Mouse (Mus musculus): ENCODE measurements at regions not wholly inside any gene's neighbourhood (a gene's known extent, or its start where the extent isn't known, plus 50 kb on each side); places are given as distances from the start of the nearest gene placed in this dataset.

DNA sequence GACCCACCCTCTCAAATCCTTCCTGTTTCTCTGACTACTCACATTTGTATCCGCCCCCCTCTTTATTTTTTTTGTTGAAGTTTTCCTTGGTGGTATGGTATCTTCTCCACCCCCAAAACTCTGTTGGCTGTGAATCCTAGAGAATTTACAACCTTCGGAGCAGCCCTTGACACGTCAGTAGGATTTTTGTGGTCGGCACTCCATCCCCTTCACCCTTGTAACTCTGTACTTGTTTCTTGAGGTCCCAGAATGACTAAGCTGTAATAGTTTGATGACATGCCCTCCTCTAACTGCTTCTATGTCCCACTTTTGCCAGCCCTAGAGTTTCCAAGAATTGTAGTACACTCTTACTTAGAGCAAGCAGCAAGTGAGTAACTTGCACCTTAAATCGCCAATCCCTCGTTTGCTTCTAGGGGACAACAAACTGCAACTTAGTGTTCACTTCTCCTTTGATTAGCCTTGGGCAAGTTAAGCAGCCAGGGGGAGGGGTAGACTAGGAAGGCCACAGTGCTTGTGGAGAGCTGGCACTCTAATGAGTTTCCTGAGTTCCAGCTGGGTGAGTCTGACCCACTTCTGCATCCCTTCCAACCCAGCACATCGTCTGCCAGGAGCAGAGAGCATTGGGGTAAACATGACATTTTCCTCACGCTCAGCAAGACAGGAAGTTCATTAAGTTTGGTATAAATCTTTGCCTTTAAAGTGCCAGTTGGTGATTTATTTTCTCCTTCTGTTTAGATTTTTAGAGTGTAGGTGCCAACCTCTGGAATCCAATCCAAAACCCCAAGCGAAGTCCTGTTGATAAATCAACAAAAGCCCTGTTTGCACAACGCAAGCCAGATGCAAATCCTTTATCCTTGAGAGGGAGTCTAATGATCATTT, 118.7 kb downstream of the Foxa2 start:
- DNase-seq (ENCODE audit: low read depth, low spot score) = peak; percentile 34

DNA sequence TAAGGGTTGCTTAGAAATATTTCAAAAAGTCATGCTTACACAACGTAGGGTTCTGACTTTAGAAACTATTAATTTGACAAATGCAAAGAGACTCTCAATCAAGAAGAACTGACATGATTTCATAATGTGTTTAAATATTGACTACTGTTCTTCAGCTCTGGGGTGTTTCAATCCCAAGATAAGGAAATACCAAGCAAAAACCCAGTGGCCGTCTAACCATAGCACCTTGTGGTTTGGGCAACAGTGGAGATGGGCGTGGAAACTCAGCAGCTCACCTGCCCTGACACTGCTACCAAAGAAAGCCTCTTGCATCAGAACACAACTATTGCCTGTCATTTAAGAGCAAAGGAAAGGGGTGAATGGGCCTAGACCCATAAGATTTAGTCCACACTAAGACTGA, 119.9 kb downstream of the Foxa2 start:
- no peak for DNase-seq (ENCODE audit: low read depth, low spot score)

DNA sequence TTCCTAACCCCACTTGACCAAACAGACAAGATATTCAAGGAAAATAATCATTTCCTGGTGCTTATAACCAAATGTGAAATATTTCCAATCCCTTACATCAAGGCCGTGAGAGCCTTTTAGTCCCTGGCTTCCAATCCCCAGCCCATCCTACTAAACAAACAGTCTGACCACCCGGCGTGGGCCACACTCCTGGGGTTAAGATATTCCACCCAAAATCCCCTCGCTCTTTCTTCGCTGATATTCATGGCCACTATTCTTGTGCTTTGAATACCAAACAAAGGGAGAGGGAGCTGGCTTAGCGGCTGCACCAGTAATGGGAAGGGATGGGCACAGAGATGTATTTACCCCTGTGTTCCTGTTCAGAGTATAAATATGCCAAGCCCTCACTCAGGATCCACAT, 139.4 kb downstream of the Foxa2 start:
- DNase-seq (ENCODE audit: low read depth, low spot score) = no peak

DNA sequence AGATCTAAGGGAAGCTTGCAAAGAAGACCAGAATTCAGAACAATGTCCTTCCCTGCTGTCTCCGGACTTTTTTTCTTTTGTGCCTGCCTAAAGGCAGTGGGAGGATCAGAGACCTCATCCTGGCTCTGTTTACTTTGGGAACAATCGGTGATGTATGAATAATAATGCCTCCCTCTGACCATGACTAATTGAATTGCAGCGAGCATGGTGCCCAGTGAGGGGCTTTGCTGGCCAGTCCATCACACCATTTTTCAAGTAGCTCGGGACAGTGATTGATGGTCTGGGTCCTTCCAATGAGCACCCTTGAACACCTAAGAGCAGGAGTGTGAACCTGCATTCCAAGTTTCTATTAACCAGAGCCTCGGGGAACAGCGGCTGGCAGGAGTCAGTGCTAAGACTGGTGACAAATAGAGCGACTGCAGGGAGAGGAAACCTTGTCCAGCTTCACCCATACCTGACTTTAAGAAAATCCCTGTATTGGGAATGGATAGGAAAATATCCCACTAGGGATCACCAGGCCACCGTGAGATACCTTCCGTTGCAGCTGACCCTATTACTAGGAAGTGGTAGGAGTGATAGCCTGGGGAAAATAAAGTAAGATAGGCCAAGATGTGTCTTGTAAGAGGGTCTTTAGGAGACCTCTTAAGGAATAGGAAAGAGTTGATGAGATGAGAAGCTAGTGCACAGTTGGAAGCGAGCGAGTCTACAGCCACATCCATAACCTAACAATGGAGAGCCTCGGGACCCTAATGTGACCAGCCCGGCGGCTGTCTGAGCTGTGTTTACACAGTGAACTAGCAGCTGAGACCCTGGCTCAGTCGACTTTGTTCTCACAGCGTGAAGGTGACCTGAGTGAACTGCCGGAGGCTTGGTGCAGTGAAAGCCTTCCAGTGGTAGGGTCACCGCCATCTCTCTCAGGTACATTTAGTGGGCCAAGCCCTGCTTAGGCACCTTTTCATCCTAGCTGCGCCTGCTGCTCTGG, 140.7 kb downstream of the Foxa2 start:
- no peak for DNase-seq (ENCODE audit: low read depth, low spot score)

DNA sequence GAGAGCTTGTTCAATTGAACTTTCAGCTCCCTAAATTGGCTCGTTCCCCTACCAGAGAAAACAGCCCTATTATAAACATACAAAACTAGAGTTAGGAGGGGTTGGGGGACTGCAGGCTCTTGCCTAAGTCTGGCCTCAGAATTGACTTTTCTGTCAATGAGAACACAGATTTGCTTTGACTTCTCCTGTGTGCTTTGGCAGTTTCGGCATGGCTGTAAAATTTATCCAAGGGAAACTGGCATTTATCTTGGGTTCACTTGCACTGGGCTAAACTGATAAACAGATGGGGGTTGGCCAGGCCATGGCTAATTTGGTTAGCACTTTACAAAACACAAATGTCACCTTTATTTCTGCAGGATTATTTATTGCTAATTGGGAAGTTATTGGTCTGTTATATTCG, 141.7 kb downstream of the Foxa2 start:
- no peak for DNase-seq (ENCODE audit: low read depth, low spot score)

DNA sequence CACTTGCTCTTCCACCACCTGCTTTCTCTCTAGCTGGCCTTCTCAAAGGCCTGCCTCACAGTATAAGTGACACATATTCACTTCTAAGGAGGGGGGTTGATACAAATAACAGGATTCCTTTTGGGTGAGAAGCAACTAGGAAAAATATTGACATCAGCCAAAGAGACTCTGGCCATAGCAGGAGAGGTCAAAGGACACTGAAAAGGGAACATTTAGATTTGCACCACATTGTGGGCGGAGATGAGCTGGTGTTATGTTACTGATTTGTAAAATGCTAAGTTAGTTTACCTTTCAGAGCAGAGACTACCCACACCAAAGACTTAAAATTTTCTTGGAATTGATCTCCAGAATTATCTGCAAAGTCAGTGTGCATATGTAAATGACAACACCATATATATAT, 147.5 kb downstream of the Foxa2 start:
- DNase-seq (ENCODE audit: low read depth, low spot score) = no peak

DNA sequence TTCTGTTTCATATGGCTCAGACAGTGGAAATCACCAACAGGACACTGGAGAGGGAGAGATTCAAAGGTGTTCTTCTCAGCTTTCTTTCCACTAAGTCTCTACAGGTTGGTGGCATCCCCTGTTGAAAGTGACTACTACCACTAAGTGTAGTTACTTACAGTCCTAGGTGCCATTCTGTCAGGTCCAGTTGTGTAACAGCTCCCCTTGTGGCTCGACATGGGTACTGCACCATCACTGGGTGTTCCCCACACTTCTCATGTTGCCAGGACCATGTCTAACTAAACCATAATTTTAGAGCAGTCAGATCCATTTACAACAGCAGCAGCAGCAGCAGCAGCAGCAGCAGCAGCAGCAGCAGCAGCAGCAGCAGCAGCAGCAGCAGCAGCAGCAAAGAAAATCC, 151.1 kb downstream of the Foxa2 start:
- peak; percentile 63 for DNase-seq (ENCODE audit: low read depth, low spot score)

DNA sequence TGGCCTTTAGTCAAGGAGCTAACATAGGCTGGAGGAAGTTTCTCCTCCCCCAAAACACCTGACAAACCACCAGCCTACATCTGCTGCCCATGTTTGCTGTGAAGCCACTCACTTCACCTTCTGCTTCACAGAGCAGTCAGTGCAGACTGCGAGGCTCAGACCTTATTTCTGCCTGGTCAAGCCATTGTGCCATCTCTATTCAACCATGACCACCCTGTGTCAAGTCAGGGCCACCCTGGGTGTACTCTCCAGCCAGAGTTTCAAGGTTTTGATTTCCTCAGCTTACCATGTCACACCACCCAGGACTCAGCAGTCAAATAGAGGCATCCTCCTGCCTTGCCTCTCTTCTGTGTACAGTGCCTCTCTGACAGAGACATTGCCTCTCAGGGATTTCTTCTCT, 152.6 kb downstream of the Foxa2 start:
- DNase-seq (ENCODE audit: low read depth, low spot score) = no peak

DNA sequence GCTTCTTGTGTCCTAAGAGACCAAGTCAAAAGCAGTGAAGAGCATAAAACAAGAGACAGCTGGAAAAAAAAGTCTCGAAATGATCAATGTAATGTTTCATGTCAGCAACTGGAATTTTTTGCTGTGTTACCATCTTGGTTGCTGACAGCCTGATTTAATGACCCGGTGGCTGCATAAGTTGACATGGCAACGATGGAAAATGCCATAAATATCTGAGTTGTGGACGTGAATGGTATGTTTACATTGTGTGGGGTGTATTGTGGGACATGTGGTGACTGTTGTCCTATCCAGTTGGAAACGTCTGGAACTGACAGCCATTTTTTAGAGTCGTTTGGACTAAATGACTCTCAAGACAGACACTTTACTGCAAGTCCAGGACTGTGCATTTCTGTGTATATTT, 160.6 kb downstream of the Foxa2 start:
- peak; percentile 58 for DNase-seq (ENCODE audit: low read depth, low spot score)

DNA sequence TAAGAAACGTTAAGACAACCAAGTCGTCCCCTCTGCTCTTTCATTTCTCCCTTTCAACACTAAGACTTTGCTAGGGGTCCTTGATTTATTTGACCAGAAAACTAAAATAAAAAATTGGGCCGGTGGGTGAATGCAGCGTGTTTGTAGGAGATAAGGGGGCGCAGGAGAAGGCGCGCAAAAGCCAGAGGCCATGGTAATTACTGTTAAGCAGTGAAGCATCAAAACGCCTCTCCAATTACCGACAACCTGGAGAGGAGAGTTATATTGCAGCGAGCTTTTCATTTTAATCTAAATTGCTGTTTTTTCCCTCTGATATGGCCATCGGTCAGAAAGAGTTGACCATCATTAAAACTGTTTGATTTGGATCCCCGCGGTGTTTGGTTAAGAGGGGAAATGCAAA, 168.9 kb downstream of the Foxa2 start:
- no peak for DNase-seq (ENCODE audit: low read depth, low spot score)

DNA sequence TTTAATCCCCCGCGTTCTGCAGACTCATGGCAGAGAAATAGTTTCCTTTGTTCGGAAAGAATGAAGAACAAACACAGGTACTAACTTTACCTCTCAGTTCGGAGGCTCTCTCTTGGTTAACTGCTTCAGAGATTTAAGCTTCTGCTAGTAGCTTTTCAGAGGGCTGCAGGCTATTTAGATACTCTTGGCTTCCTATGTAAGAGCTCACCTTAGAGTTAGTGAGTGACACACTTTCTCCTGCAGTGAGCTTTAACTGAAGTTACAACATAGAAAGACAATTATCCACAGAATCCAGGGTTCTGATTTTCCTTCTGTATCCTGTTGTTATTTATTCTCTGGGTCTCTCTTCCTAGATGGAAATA, 169.2 kb downstream of the Foxa2 start:
- no peak for DNase-seq (ENCODE audit: low read depth, low spot score)

DNA sequence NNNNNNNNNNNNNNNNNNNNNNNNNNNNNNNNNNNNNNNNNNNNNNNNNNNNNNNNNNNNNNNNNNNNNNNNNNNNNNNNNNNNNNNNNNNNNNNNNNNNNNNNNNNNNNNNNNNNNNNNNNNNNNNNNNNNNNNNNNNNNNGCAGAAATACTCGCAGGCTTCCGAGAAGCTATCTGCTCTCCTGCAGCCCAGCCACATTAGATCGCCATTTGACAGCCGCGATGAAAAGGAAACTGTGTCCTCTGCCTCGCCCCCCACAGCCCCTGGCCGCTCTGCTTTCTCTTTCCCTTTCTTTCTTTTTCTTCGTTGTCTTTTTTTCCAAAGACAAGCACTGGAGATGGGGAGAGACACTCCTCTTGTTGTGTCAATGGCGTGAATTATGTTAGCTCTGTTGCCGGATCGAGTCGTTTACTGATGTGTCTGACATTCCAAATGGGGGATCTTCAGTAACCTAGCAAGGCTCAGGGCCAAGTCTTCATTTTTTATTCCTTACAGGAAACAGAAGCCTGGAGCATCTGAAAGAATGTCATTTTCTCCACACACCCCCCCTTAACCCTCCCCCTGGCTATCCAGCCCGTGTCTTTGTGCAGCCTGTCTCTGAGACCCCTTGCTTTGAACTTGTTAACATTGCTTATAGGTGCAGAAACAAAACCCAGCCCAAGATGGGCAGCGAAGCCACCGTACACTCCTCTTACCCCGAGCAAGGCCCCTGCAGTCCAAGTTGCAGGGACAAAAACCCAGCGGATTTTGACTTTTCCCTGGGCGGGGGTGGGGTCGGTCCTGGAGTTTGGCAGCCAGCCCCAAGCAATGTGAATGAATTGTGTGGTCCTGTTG, 169.8 kb downstream of the Foxa2 start:
- DNase-seq (ENCODE audit: low read depth, low spot score) = no peak

DNA sequence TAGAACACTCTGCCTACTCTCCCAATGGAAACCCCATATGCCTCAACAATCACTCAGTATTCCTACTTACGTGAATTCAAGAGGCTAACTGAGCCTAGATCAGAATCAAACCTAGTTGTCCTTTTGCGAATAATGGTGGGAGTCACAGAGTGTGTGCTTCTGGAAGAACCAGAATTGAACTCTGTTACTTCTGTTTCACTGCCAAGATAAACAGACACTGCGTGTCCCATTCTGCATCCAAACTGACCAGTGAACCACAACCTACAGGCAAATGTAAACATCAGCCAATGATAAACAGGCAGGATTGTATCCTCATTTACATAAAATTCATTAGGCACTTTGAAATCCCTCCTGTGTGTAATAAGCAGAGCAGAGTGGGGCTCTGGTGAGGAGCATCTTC, 173.8 kb downstream of the Foxa2 start:
- no peak for DNase-seq (ENCODE audit: low read depth, low spot score)

DNA sequence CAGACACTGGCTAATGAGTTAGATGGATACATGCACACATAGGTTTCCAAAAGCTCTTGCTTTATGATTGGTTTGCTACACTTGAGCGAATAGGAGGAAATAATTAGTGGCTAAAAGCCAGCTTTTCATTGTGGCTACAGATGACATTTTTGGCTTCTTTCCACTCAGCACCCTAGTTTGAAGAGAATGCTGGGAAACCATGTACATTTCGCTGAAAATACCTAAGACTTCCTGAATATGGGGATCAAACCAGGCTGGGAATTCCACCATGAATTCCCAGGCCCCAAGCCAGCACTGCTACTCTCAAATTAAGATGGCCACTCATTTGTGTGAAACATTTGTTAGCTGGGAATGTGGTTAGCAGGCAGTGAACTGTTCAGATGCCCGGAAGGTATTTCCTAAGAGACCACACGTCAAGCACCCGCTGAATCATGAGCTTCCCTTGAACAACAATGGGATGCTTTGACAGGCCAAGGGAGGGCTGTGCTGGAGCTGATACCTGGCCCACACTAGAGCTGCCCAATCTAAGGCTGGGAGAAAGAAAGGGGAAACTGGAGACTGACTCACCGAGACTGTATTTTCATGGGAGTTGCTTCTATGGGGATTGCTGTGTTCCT, 195.5 kb downstream of the Foxa2 start:
- DNase-seq (ENCODE audit: low read depth, low spot score) = no peak

DNA sequence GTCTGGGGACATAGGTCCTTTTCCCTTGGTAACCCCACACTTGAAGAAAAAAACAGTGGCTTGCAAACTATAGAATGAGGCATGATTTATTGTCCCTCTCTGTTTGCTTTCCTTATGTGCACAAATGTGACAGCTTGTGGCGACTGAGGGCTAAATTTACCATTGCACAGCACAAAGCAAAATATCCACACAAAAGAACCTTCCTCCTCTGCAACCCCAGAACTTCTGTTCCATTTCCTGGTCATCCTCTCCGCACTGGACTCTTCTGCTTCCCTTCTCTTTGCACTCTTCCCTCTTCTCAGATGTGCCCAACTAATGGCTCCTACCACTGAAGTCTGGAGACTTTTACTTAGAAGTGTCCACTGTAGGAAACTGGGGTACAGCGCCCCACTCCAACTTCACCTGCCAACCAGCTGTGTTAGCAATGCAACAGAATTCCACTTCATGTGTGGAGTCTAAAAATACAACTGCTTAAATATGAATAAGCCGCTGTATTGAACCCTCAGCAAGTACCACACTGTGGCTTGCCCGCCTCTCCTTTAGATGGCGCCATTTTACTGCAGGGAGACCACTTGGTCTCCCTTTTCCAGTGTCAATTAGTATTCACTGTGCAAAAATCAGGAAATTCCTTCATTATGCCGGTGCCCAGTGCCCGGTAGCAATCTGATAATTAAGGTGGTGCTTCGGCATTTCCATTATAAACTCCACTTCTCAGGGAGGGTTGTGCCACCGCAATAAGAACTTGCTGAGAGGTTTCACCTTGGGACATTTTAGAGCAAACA, 199.6 kb downstream of the Foxa2 start:
- no peak for DNase-seq (ENCODE audit: low read depth, low spot score)

DNA sequence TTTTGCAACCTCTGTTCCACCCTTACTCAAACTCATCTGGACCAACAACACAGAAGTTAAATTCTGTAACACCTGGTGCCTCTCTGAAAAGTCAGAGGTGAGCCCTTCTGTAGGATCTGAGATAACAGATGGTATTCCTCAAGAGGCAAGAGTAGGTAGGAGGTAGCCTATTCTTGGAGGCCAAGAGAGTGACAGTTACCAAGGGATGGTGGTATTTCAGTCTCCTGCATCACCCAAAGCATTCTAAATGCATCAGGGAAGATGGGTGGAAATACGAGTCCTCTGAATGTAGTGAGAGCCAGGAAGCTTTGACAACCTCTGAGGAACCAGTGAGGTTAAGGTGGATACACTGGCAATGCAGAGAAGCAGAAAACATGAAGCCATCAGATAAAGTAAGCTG, 201.5 kb downstream of the Foxa2 start:
- DNase-seq (ENCODE audit: low read depth, low spot score) = no peak

DNA sequence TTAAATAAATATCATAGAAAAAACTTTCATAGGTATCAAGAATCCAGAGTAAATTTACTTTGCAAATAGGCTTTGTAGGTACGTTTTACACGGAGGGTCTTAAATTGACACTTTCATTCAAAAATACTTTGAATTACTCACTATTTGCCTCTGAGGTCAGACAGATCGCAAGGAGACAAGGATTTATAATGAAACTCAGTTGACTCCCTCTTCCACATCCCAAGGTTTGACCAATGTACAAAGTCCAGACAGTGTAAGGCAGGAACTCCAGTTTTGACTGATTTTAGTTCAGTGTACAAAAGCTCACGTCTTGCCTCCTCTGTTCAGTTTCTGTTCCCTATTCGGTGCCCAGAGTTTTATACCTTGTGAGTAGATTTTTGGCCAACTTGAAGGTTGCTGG, 205.8 kb downstream of the Foxa2 start:
- DNase-seq (ENCODE audit: low read depth, low spot score) = no peak

DNA sequence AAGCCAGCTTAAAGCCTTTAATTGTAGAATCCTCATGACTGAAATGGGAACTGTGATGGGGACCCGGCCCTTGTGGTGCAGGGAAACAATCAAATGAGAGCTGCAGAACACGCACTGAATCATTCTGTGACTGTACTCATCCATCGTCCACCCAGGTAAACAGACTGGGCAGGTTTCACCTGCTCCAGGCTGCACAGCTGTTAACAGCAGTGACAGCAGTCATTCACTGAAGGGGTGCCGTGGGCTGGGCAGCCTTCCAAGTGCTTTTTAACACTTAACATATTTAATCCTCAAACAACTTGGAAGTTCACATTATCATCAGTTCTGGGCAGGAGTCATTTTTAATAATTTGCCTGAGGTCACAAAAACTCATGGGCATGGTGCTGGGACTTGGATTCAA, 208.2 kb downstream of the Foxa2 start:
- no peak for DNase-seq (ENCODE audit: low read depth, low spot score)

DNA sequence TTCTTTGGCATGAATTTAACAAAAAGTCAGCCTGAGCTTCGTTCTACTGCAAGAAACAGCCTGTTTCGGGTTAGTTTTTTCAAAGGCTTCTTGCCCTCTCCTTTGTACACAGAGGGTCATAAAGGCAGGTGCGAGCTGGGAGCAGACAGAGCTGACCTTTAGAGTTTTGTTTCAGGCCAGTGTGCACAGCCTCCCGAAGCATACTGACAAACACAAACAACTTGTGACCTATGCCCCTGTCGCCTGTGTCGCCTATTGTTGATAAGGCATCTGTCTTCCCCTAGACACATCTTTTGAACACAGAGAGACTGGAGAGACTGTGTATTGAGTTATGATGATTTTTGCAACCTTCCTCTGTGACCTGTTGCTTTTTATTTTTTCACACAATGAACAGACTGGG, 216.2 kb downstream of the Foxa2 start:
- DNase-seq (ENCODE audit: low read depth, low spot score) = no peak

DNA sequence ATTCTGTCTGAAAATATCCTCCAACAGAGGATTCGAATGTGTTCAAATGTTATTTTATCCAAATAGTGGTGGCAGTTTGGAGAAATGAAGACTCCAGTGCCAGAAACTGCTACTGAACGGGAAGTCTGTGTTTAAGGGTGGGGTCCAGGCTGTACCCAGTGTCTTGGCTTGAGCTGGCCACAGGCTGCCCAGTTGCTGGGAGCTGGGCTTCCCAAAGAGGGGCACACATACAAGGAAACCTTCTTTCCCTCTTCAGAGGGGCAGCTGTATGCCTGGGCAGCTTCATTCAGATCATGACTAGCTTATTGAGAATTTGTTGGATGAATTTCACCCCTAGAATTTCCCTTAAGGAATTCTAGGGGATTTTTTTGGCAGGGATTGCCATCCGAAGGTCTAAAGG, 229.8 kb downstream of the Foxa2 start:
- no peak for DNase-seq (ENCODE audit: low read depth, low spot score)

DNA sequence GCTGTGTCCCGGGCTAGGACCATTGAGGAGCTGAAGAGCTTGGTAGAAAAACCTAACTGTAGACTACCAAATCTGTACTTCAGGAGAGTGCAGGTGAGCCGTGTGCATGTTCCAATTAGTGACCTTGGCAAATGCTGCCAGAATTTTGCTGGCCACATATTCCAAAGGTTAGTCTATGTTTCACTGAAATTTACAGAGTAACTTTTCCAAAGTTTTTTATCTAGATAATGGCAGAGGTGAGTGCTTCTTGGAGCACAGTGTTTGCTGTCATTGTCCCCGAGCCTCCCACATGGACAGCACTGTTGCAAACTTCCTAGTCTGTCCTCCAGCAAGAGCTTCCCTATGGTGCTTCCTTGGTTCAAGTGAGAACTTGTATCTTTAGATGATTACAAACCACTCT, 232.5 kb downstream of the Foxa2 start:
- DNase-seq (ENCODE audit: low read depth, low spot score) = no peak
